Mouse (Mus musculus) ES-CJ7 (cell line): Measurements from ENCODE around the gene Gstm1.

ENCODE experiments used
- DNase-seq: peaks from one replicate; pipeline ENCODE4 v3.0.0; 2011; ENCODE audit warnings: low read depth, low spot score

Gstm1 gene

DNA sequence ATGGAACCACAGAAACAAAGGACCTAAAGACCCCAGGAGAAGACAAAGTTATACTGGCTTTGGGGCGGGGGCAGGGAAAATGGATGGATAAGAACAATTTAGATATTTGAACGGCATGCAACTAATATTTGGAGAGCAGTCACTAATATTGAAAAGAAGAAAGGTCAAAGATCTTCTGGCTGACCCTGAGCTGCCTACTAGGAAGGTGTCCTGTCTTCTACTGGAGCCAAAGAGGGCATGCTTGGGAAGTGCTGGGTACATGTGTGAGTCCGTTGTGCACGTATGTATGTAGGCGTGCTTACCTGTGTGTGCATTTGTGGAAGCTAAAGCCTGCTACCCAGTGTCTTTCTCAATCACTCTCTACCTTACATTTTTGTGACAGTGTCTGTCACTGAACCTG is 51.1 kb downstream of the Gstm1 start:
- no peak for DNase-seq

- peak; percentile 33 for DNase-seq
These were observed 52.2 kb downstream of the Gstm1 start for GRCm38 (mm10) chr3:107965592-107965991.

DNA sequence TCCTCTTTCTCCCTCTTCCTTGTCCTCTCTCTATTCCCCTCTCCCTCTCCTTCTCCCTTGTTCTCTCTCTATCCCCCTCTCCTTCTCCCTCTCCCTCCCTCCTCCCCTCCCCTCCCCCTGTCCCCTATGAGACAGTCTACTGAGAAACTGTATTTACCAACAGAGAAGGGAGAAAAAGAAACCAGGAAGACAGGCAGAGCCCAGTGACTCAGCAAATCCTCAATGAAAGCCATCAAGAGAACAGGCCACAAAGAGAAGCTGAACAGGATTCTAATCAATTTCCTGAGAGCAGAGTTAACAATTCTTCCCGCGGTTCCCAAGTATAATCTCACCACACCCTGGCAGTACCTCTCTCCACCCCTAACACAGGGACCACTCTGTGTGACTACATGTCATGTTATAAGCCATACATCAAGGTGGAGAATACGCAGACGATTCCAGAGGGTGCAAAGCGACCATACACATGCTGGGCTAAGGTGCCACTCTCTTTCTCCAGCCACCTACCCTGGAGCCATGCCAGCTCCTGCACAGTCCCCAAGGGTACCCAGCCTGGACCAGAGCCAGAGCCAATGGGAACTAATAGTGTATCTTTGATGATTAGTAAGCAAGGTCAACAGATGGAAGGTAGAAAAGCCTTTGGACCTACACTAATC is 53.0 kb downstream of the Gstm1 start:
- no peak for DNase-seq

DNA sequence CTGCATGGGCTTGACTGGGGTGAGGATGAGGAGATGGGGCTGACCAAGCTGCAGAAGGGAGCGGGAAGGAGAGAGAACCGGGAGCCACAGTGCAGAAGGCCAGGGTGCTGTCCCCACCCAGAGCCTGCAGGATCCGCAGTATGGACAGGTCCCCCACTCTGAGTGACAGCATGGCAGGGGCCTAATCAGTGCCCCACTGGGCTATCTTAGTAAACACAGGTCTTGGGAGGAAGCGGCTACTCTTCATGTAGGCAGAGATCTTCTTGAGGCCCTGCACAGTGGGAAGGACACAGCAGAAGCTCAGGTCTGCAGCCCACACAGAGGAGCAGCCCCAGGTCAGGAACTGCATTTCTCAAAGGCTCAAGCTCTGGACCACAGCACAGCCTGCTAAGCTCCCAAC is 53.7 kb downstream of the Gstm1 start:
- no peak for DNase-seq
